Mouse (Mus musculus) heart, postnatal 10 days (tissue): ENCODE measurements around the gene Hecw1. TPM values are rescaled to one million over a fixed set of nuclear protein-coding genes. Genes with fewer than 3 reads are reported as not detected.

ENCODE experiments used
- DNase-seq, 2 experiments: peaks; one replicate each; pipeline ENCODE4 v3.0.0; 2021
- intact Hi-C: fragments of 180-260 bp; cut with DNase I; formaldehyde crosslinking; loops from one replicate; pipeline ENCODE4 v1.15.1; 2025
- total RNA-seq, 2 experiments: library from RNA; stranded (reverse); gene quantifications; 2 replicates each; pipeline ENCODE4 v1.2.3; 2021

Hecw1 gene
- total RNA-seq = 1 to 10 TPM in 1 of 2 experiments, under 1 TPM in 1; 0.97 to 1.1 TPM

DNA sequence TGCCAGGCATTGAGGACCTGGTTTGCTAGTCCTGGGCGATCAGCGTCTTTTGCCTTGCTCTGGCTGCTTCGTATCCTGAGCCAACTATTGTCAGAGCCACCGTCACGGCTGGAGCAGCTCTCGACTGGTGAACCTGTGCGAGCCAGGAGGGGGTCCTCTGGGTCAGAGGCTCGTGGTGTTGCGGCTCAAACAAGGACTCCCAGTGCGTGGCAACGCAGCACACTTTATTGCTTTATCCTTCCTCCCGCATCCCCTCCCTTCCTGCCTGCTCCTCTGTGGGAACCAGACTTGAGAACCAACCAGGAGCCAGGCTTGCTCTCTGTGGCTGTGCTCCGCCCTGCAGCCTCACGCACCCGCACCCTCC, at the start of gene Hecw1:
Gene Hecw1 (minus strand): TSS at position 323 of the 364 bp plus-strand sequence.
- peak in 1 of 2 experiments; percentile 7 for DNase-seq
- intact Hi-C loops = no loop called here

DNA sequence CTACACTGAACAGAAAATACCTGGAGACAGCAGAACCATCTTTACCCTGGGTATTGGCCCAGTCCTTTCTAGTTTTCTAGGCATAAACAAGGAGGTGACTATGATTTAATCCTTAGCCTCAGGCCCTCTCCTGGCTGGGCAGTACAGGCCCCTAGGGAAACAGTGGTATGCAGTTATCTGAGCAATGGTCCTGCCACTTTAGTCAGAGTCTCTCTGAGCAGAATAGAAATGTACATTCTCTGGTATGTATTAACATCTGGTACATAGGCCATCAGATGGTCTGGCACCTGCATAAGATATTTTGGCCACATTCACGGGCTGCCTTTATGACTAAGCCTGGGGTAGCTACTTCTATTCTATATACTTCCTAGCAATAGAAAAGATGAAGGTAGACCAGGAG, 38.3 kb upstream of the Hecw1 start:
- intact Hi-C loops = no loop called here
- no peak for DNase-seq

DNA sequence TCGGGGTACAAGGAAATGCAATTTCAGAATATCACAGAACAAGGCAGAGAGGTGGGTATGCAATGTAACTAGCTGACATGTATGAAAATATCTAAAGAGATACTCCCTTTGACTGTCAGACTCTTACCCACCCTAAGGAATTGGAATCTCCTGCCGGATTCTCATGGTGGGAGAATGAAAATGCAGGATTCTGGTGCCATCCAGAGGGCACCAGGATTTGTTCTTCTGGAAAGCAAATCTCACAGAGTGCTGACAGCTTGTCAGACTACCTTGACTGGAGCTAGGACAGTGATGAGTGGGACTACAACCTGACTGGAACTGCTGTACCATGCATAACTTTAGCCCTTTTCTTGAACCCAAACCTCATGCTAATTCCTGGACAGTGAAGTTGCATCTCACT, 29.6 kb upstream of the Hecw1 start:
- DNase-seq = no peak
- intact Hi-C loops = no loop called here

DNA sequence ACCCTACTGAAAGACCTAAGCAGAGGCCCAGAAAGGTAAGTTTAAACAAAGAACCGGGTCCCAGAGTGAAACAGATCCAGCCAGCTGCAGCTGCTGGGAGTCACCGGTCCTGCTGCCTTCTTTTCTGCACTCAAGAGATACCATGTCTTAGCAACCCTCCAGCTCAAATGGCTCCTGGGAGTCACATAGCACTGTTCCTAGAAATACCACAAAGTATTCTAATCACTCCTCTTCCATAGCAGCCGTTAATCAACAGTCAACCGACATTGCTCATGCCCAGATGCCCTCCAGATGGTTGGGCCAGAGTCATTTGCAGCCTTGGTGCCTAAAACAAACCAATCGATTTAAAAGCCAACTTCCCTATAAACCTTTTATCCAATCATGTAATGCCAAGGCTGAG, 19.8 kb upstream of the Hecw1 start:
- intact Hi-C loops = no loop called here

DNA sequence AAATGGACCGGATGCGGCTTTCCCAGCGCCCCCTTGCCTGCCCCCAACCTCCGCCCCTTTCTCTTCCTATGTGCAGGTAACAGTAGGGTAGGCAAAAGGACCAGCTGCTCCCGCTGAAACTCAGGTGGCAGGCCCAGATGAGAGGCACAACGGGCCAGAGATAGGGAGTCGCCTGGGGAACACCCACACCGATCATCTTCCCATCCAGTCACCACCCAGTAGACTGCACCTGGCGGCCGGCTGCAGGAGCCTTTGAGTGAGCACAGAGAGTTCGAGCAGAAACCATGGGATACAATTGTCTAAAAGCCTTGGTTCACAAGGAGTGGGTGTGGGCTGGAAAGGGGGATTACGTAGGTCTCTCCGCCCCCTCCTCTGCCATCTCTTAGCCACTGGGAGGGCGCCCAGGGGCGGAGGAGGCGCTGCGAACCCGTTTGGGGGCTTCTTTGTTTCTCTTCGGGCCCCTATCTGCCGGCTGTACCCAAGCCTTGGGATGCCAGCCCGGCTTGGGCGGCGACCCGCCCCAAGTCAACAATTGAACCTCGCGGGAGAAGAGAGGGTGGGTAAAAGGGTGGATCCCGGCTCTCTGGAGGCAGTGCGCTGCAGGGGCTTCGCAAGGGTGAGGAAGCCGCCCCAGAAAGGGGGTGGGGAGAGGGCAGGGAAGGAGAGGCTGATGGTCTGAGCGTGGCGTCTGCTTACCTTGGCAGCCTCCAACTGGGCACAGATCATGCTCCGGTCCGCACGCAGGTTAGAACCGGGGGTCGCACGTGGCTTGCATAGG, 711 bp downstream of the Hecw1 start:
- intact Hi-C loops = no loop called here
- peak; percentile 17 to 18 for DNase-seq

More for the DNA sequence above, 19.8 kb upstream of the Hecw1 start:
- no peak for DNase-seq

- DNase-seq = peak; percentile 39 to 46
- intact Hi-C loops = no loop called here
Observed at GRCm38 (mm10) chr13:14521746-14522127, 1.3 kb downstream of the Hecw1 start.

DNA sequence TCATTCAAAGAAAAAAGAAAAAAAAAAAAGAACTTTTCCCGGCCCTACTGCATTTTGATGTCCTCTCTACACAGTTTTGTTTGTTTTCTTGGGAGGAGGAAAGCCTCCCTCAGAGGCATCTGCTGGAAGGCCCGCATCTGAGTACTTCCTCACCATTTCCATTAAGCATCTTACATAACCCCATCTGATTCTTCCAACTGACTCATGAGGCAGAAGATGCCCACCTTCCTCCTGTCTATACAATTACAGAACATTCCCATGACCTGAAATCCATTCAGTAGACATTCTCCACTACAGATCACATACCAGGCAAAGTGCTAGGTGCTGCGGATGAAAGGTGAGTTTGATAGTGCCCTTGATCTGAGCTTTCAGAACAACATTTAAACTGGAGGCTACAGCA, 3.4 kb downstream of the Hecw1 start:
- no peak for DNase-seq
- intact Hi-C loops = no loop called here

GRCm38 (mm10) chr13:14517478-14517877, 5.5 kb downstream of the Hecw1 start:
- DNase-seq = no peak

DNA sequence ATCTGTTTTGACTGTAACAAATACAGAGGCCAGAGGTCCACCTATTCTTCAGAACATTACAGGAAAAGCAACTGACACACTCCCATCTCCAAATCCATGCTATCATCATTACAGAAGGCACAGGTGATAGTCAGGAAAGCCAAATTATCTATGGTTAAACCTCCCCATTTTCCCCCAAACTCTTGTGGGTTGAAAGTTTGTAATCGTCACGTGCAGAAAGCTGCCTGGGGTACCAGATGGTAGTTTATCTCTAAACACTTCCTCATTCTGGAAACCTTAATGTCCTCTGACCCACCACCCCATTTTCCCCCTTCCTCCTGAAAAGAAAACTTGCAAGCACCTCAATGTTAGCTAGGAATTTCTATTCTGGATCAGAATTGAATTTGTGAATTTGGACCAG, 7.9 kb downstream of the Hecw1 start:
- DNase-seq = no peak
- intact Hi-C loops = no loop called here

More at GRCm38 (mm10) chr13:14517478-14517877, 5.5 kb downstream of the Hecw1 start:
- intact Hi-C loops = no loop called here

DNA sequence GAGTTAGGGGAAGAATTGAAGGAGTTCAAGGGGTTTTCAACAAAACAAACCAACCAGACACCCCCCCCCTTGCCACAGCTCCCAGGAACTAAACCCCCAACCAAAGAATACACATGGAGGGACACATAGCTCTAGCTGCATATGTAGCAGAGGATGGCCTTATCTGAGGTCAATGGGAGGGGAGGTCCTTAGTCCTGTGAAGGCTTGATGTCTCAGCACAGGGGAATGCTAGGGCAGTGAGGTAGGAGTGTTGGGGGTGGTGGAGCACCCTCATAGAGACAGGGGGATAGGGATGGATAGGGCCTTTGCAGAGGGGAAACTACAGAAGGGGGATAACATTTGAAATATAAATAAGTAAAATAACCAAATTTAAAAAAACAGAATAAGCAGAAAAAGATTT, 9.1 kb downstream of the Hecw1 start:
- intact Hi-C loops = no loop called here

GRCm38 (mm10) chr13:14506765-14507164, 16.3 kb downstream of the Hecw1 start:
- no peak for DNase-seq
- intact Hi-C loops = no loop called here

More for the DNA sequence above, 9.1 kb downstream of the Hecw1 start:
- no peak for DNase-seq

DNA sequence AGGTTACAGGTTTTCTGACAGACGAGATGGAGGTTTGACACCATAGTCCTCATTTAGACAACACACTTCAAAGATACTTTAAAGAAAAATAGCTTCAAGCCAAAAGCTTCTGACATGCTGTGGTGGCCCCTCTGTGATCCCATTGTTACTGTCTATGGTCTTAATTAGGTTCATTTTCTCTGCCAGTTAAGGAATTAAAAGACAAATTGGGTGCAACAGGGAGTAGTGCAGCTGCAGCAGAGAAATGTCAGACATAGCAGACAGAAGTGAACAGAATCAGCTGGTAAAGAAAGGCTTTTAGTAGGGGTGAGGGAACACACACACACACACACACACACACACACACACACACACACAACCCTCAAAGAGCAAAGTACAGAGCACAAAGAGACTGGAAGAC, 22.8 kb downstream of the Hecw1 start:
- DNase-seq = no peak
- intact Hi-C loops = no loop called here

DNA sequence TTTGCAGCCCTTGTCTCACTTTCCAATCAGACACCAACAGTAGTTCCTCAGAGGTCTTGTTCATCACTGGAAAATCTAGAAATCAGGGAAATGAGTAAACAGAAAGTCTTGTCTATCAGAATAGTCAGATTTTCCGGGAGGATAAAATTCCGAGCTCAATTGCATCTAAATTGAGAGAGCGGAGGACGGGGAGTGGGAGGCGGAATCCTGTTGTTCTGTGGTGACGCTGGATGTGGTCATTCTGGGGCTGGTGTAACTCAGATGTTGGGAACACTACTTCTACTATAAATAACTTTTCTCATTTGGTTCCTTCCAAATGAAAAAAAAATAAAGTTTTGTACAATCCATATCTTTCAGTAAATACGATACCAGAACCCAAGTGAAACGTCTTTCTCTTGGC, 24.2 kb downstream of the Hecw1 start:
- intact Hi-C loops = no loop called here
- DNase-seq = no peak

GRCm38 (mm10) chr13:14496954-14497353, 26.1 kb downstream of the Hecw1 start:
- intact Hi-C loops = no loop called here
- no peak for DNase-seq

DNA sequence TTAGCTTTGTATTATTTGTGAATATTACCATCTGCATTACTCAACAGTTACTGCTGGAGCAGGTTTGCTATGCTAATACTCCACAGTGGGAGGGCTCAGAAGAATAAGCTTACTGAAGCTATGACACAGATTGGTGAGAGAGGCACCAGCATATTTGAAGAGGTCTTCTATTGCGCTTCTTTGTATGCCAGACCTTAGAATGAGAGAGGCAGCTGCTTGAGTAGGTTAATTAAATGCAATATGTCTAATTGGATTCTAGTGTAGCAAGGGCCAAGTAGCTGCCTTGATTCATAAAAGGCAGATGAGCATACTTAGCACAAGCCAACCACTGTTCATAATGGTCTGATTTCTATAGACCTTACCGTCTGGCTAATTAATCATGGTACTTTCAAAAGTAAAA, 35.2 kb downstream of the Hecw1 start:
- intact Hi-C loops = no loop called here
- DNase-seq = no peak

GRCm38 (mm10) chr13:14471121-14471520, 51.9 kb downstream of the Hecw1 start:
- intact Hi-C loops = no loop called here

GRCm38 (mm10) chr13:14467517-14467916, 55.5 kb downstream of the Hecw1 start:
- DNase-seq = no peak
- intact Hi-C loops = no loop called here

More at GRCm38 (mm10) chr13:14471121-14471520, 51.9 kb downstream of the Hecw1 start:
- no peak for DNase-seq

- DNase-seq = no peak
- intact Hi-C loops = no loop called here
Observed at GRCm38 (mm10) chr13:14461036-14461435, 62.0 kb downstream of the Hecw1 start.

- no peak for DNase-seq
- intact Hi-C loops = no loop called here
Observed at GRCm38 (mm10) chr13:14457043-14457442, 66.0 kb downstream of the Hecw1 start.

GRCm38 (mm10) chr13:14439540-14439939, 83.5 kb downstream of the Hecw1 start:
- no peak for DNase-seq
- intact Hi-C loops = no loop called here

DNA sequence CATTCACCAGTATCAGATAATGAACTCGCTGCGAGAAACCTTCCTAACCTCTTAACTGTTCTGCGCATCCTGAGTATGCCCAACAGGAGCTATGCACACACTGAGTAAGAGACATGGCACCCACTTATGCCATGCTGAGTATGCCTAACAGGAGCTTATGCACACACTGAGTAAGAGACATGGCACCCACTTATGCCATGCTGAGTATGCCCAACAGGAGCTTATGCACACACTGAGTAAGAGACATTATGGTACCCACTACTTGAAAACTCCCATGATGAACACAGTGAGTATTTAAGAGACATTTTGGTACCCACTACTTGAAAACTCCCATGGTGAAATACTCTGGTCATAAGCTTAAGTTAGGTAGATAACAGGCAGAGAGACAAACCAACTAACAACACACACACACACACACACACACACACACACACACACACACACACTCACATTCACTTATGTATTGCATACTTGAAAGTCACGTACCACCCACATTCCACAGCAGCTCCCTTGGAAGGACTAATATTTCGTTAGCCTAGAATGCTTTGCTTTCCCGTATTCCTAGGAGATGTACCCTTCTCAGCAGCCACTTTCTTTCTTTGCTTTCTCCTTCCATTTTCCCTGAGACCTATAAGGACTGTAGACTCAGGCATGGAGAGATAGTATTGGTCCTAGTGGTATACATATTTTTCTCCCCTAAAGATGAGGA, 94.0 kb downstream of the Hecw1 start:
- intact Hi-C loops = no loop called here
- no peak for DNase-seq

GRCm38 (mm10) chr13:14424836-14425235, 98.2 kb downstream of the Hecw1 start:
- intact Hi-C loops = no loop called here
- DNase-seq = no peak
